Mouse (Mus musculus) frontal cortex, postnatal 14 days (tissue): ENCODE data around the gene Nuak1.

Experiments
- DNase-seq, 2 experiments: peaks; one replicate each; pipeline ENCODE4 v3.0.0; 2022; ENCODE audit warnings: low spot score in 2 of 2

Nuak1 gene

GRCm38 (mm10) chr10:84408965-84409660 is 31.3 kb downstream of the Nuak1 start:
- no peak for DNase-seq

GRCm38 (mm10) chr10:84405135-84405776 is 35.1 kb downstream of the Nuak1 start:
- no peak for DNase-seq

GRCm38 (mm10) chr10:84401907-84402371 is 38.5 kb downstream of the Nuak1 start:
- DNase-seq, result no peak

GRCm38 (mm10) chr10:84401189-84401588 is 39.2 kb downstream of the Nuak1 start:
- DNase-seq, result no peak

- no peak for DNase-seq
Observed at GRCm38 (mm10) chr10:84400037-84400681, 40.2 kb downstream of the Nuak1 start.

GRCm38 (mm10) chr10:84397276-84397675 is 43.1 kb downstream of the Nuak1 start:
- no peak for DNase-seq

GRCm38 (mm10) chr10:84395885-84396659 is 44.3 kb downstream of the Nuak1 start:
- DNase-seq, result no peak

- no peak for DNase-seq
Observed at GRCm38 (mm10) chr10:84395259-84395658, 45.1 kb downstream of the Nuak1 start.

GRCm38 (mm10) chr10:84393881-84394280 is 46.5 kb downstream of the Nuak1 start:
- DNase-seq, result no peak

- DNase-seq, result no peak
Observed at GRCm38 (mm10) chr10:84393405-84393804, 47.0 kb downstream of the Nuak1 start.

- DNase-seq, result no peak
Observed at GRCm38 (mm10) chr10:84392723-84393081, 47.7 kb downstream of the Nuak1 start.

- DNase-seq, result no peak
Observed at GRCm38 (mm10) chr10:84392027-84392722, 48.2 kb downstream of the Nuak1 start.

- DNase-seq, result no peak
Observed at GRCm38 (mm10) chr10:84389707-84390106, 50.7 kb downstream of the Nuak1 start.

- no peak for DNase-seq
Observed at GRCm38 (mm10) chr10:84388357-84389141, 51.8 kb downstream of the Nuak1 start.

- DNase-seq, result no peak
Observed at GRCm38 (mm10) chr10:84387338-84387737, 53.1 kb downstream of the Nuak1 start.

GRCm38 (mm10) chr10:84386625-84387242 is 53.7 kb downstream of the Nuak1 start:
- DNase-seq, result peak in 1 of 2 experiments; percentile 3

- peak in 1 of 2 experiments; percentile 8 for DNase-seq
Observed at GRCm38 (mm10) chr10:84386214-84386613, 54.2 kb downstream of the Nuak1 start.

GRCm38 (mm10) chr10:84384761-84385160 is 55.6 kb downstream of the Nuak1 start:
- no peak for DNase-seq

- DNase-seq, result no peak
Observed at GRCm38 (mm10) chr10:84382900-84383883, 57.2 kb downstream of the Nuak1 start.
